Mouse (Mus musculus): ENCODE measurements around the gene Hoxc10.

DNA sequence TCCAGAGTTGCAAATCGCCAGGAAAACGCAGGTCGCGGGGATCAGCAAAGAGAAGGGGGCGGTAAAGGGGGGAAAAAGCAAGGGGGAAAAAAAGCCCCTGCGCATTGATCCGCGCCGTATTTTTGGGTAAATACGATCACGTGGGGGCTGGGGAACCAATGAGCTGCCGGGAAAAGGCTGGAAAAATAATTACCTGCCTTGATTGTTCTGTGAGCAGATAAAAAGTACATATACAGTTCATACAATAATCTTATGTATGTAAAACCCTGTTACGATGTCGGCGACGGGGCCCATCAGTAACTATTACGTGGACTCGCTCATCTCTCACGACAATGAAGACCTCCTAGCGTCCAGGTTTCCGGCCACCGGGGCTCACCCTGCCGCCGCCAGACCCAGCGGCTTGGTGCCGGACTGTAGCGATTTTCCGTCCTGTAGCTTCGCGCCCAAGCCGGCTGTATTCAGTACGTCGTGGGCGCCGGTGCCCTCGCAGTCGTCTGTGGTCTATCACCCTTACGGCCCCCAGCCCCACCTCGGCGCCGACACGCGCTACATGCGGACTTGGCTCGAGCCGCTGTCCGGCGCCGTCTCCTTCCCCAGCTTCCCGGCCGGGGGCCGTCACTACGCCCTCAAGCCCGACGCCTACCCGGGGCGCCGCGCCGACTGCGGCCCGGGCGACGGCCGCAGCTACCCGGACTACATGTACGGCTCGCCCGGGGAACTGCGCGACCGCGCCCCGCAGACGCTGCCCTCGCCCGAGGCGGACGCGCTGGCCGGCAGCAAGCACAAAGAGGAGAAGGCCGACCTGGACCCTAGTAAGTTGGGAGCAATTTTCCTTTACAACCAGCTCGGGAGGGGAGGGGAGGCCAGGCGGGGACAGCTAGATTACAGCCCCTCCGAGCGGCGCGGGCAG lies 15.0 kb downstream of the Hoxc10 start:
- TF ChIP-seq CTCF (IDR thresholded peaks at IDR 0.05; ENCODE audit: low read depth, low read length) (no peak), POLR2A (IDR thresholded peaks at IDR 0.05; ENCODE audit: extremely low read depth, insufficient read depth, low read length) (no peak)

Measured in liver, adult 2 months (tissue).